Mouse (Mus musculus) ZHBTc4 (cell line): ENCODE data around the gene Galp.

Source experiments
- DNase-seq: peaks from one replicate; pipeline ENCODE4 v3.0.0-alpha.2; 2011; ENCODE audit warnings: low read depth, low spot score

Gene Galp

DNA sequence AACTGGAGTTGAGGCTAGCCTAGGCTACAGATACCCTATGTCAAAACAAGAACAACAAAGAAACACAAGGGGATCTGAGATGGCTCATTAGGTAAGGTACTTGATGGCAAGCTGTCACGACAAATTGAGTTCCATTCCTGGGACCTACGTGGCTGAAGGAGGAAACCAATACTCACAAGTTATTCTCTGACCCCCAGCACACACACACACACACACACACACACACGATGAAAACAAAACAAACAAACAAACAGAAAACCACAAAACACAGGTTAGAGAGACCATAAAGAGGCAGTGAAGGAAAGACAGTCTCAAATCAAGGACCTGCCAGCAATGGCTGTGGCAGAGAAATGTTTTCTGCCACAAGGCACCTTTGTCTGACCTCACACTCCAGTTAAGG lies at the start of gene Galp:
Galp (plus strand) TSS at position 301 of the 400 bp plus-strand sequence.
- DNase-seq: no peak

GRCm38 (mm10) chr7:6147688-6148087 lies 49.2 kb upstream of the Galp start:
- no peak for DNase-seq

- DNase-seq: no peak
Observed at GRCm38 (mm10) chr7:6151266-6151665, 45.6 kb upstream of the Galp start.

DNA sequence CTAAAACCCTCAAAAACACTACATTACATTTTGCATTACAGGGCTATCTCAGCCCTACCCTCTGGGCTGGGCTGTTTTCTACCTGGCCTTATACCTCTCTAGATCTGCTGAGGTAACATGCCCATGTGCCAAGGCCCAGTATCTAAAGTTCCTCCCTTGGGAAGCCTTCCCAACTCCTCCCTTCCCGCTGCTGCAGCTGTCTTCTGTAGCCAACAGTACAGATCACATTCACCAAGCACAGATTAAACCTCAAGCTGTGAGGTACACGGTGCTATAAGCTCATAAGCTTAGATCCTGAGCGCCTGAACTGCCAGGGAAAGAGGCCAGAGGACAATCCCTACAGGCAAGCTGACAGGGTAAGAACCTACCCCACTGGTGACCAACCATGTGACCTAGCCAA lies 44.9 kb upstream of the Galp start:
- DNase-seq: no peak

- no peak for DNase-seq
Observed at GRCm38 (mm10) chr7:6153131-6153530, 43.8 kb upstream of the Galp start.

DNA sequence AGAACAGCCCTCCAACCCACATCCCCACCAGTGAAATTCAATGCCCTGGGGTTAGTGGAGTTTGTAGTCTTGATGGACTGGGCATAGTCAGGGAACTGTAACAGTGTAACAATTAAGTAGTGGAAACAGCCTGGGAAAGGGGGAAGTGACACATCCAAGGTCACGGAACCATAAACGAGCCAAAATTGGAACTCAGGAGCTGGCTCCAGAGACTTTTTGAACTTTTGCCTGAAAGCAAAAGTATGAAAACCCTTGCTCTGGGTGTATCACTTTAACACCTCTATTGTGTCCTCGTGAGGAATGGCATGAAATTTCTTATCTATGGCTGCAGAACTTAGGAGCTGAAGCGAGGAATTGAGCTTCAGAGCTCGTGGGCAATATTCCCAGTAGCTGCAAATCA lies 42.7 kb upstream of the Galp start:
- DNase-seq: no peak

DNA sequence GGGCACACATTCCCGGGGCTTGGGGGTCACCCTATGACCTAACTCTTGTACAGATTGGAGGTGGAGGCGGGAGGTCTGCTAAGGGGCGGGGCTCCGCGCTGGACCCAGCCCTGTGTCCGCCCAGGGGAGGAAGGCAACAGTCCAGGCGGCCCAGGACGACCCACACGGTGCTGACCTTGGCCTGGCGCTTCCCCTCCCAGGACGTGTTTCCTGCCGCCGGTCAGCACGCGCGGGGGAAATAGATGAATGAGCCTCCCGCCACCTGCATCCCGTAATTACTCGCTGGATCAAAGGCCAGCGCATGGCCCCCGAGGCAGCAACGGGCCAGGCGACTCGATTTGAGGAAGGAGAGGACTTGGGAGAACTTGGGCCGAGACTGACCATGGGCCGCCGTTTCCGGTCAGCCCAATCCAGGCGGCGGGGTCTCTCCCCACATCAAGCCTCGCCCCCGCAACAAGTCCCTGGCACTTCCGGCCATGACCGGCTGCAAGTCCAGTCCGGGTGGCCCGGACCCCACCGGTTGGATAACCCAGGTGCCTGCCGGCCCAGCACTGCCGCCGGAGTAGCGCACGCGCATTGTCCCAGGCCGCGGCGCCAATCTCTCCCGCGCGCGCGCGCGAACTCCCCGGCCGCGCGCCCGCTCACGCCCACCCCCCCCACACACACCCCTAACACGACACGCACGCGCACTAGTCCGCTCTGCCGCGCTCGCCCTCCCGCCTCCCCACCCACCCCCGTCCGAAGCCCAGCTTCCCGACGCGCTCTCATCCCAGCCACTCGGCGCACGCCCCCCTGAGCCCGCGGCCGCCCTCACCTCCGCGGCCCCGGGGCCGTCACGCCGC lies 41.6 kb upstream of the Galp start:
- peak; percentile 94 for DNase-seq

DNA sequence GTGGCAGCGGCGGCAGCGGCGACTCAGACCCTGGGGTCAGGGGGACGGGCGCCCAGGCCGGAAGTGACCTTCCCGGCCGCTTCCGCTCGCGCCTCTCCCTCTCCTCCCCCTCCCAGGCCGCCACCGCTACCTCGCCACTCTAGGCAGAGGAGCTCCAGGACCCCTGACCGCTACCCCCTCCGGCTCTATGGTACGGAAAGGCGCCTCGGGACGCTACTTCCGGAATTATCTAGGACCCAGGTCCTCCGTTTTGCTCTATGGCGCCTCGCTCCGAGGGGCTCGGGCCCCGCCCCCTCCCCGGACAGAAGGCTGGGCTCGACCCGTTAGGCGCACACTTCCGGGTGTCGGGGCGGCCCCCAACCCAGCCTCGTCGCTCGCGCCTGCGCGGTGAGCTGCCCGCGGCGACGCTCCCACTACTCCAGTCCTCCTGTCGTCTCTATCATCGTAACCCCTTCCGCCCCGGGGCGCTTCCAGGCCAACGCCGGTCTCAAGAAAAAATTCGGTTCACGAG lies 40.9 kb upstream of the Galp start, which contains the start of gene Zfp787:
Zfp787 (minus strand) TSS at position 97 of the 511 bp plus-strand sequence.
- peak; percentile 99 for DNase-seq

DNA sequence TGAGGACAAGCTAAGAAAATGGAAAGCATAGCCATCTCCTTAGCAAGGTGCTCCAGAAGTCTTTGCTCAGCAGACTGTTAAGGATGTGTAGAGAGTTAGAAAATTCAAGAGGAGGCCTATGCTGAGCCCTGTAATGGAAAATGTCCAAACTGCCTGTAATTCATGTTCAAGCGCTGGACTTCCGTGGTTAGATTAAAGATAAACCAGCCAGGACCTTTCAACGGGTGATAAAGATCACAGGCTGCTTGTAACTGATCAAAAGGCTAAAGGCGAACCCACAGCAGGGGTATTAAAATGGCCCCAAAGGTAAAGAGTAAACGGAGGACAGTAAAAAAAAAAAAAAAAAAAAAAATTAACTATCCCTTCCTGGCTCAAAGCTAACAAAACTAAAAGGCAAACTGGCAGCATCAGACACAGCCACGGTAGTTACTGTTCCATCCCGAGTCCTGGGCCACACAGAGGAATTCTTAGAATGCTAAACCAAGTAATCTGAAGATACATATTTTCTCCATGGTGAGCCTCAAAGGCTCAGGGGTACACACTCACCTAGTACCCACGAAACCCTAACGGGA lies 39.9 kb upstream of the Galp start:
- no peak for DNase-seq

- DNase-seq: no peak
Observed at GRCm38 (mm10) chr7:6157479-6157878, 39.4 kb upstream of the Galp start.

- no peak for DNase-seq
Observed at GRCm38 (mm10) chr7:6159604-6160003, 37.3 kb upstream of the Galp start.

DNA sequence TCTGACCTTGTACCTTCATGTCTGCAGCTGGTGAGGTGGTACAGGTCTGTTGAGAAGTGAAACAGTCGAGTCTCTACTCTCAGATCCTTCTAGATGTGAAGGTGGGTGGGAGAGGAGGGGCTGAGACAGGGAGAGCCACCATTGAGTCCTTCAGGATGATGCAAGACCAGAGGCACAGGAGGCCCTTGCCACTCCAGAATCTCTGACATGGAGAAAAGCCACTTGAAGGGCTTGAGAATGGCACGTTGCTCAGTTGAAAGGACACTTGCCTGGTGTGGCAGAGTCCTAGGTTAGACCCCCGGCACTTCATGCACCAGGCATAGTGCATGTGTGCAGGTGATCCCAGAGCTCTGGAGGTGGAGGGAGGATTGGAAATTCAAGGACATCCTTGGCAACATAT lies 35.3 kb upstream of the Galp start:
- DNase-seq: no peak

DNA sequence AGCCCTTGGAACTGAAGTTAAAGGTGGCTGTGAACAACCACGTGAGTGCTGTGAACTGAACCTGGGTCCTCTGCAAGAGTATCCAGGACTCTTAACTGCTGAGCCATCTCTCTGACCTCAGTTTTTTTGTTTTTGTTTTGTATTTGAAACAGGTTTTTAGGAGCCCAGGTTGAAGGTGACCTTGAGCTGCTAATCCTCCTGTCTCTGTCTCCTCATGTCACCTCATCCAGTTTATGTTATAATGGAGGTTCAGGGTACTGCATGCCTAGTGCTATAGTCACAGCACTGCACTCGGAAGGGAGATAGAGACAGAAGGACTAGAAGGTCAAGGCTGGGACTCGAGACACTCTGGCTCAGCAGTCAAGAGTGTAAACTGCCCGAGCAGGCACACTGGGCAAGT lies 34.7 kb upstream of the Galp start:
- DNase-seq: peak; percentile 31

DNA sequence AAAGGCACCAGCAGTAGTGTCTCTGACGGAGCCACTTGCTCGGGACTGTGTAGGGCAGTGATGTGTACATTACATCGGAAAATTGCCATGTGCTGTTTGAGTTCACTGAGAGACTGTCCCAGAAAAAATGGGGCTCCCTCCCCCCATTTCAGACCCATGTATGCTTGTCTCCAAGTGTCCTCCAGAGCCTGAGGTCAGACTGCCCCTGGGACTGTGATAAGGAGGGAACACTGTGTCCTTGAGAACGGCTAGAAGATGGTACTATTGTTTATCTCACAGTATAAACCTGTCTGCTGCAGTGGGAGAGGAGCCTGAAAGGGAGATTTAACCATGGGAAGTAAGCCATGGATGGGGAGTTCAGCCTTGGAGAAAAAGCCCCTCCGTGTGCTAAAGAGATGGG lies 32.2 kb upstream of the Galp start:
- DNase-seq: no peak

DNA sequence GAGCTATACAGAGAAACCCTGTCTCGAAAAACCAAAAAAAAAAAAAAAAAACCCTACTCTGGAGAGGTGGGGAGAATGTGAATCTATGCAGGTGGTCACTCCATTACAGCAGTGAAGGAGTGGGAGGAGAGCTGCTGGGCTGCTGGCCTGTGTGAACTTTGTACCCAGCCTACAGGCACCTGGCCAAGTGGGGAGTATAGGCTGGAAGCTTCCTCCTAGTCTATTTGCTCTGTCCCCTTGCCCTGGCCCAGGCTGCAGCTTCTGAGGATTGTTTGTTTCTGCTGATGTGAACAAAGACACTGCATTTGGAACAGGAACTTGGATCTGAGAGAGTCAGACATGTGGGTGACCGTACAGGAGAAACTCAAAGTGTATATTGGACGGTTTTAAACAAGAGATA lies 27.5 kb upstream of the Galp start:
- no peak for DNase-seq

GRCm38 (mm10) chr7:6170391-6170790 lies 26.5 kb upstream of the Galp start:
- DNase-seq: no peak

- no peak for DNase-seq
Observed at GRCm38 (mm10) chr7:6170871-6171270, 26.0 kb upstream of the Galp start.

DNA sequence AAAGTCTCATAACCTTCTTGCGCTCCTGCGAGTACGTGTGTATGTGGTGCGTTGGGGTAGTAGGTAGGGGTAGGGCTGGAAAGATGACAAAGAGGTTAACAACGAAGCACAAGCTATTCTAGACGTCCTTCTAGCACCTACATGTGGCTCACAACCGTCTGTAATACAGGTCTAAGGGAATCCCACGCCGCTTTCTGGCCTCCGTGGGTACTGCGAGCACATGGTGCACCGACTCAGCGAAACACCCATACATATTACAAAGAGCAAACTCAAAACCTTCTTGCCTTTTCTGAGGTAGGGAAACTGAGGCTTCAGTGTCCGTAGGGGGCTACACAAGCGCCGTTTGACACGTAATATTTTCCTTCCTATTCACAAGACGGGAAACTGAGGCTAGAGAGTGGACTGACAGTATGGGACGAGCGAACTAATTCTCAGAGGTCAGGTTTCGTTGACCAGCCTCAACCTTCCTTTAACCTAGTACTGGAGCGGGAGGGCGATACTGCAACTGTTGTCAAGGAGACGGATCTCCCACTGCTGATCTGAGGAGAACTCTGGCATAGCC lies 25.4 kb upstream of the Galp start:
- peak; percentile 78 for DNase-seq

GRCm38 (mm10) chr7:6172006-6172649 lies 24.8 kb upstream of the Galp start, which contains the start of gene Zfp444:
Gene Zfp444 (plus strand): TSS chr7:6172226.
- peak; percentile 99 for DNase-seq

- DNase-seq: peak; percentile 73
Observed at GRCm38 (mm10) chr7:6172674-6173244, 24.1 kb upstream of the Galp start.

- DNase-seq: no peak
Observed at GRCm38 (mm10) chr7:6173872-6174271, 23.0 kb upstream of the Galp start.
